Mouse (Mus musculus): ENCODE results near the gene Aadacl2.

Gene Aadacl2

GRCm38 (mm10) chr3:60006443-60006842 lies at the start of gene Aadacl2:
TSS of gene Aadacl2 (plus strand) at chr3:60006743.
- Histone ChIP-seq H3K36me3 (ENCODE audit: control insufficient read depth, insufficient read depth, low read length, poor library complexity, severe bottlenecking) (no peaks in the 10 kb centered on the region), H3K27me3 (ENCODE audit: control insufficient read depth, insufficient read depth, low read length, poor library complexity, severe bottlenecking) (no peaks in the 10 kb centered on the region)
- no peak for DNase-seq (ENCODE audit: low read depth, low spot score)

- Histone ChIP-seq H3K36me3 (ENCODE audit: control insufficient read depth, insufficient read depth, low read length, poor library complexity, severe bottlenecking) (no peaks in the 10 kb centered on the region), H3K27me3 (ENCODE audit: control insufficient read depth, insufficient read depth, low read length, poor library complexity, severe bottlenecking) (no peaks in the 10 kb centered on the region)
- DNase-seq (ENCODE audit: low read depth, low spot score), result no peak
Measured at GRCm38 (mm10) chr3:59970891-59971290, 35.7 kb upstream of the Aadacl2 start.

- H3K27me3 ChIP-seq (ENCODE audit: control insufficient read depth, insufficient read depth, low read length, poor library complexity, severe bottlenecking), result no peaks in the 10 kb centered on the region
- H3K36me3 ChIP-seq (ENCODE audit: control insufficient read depth, insufficient read depth, low read length, poor library complexity, severe bottlenecking), result no peaks in the 10 kb centered on the region
- DNase-seq (ENCODE audit: low read depth, low spot score), result no peak
Measured at GRCm38 (mm10) chr3:59974591-59974990, 32.0 kb upstream of the Aadacl2 start.

GRCm38 (mm10) chr3:60003622-60004021 lies 2.9 kb upstream of the Aadacl2 start:
- Histone ChIP-seq H3K27me3 (ENCODE audit: control insufficient read depth, insufficient read depth, low read length, poor library complexity, severe bottlenecking) (no peaks in the 10 kb centered on the region), H3K36me3 (ENCODE audit: control insufficient read depth, insufficient read depth, low read length, poor library complexity, severe bottlenecking) (no peaks in the 10 kb centered on the region)
- no peak for DNase-seq (ENCODE audit: low read depth, low spot score)

- H3K27me3 ChIP-seq (ENCODE audit: control insufficient read depth, insufficient read depth, low read length, poor library complexity, severe bottlenecking), result no peaks in the 10 kb centered on the region
Measured at GRCm38 (mm10) chr3:60025417-60025816, 18.9 kb downstream of the Aadacl2 start, which contains the start of gene Aadac. TSS of gene Aadac (plus strand) at chr3:60025717.

GRCm38 (mm10) chr3:60031511-60031910 lies 25.0 kb downstream of the Aadacl2 start:
- no peaks in the 10 kb centered on the region for H3K27me3 ChIP-seq (ENCODE audit: control insufficient read depth, insufficient read depth, low read length, poor library complexity, severe bottlenecking)
- no peaks in the 10 kb centered on the region for H3K36me3 ChIP-seq (ENCODE audit: control insufficient read depth, insufficient read depth, low read length, poor library complexity, severe bottlenecking)
- DNase-seq (ENCODE audit: low read depth, low spot score), result no peak

More at GRCm38 (mm10) chr3:60025417-60025816, 18.9 kb downstream of the Aadacl2 start, which contains the start of gene Aadac:
- DNase-seq (ENCODE audit: low read depth, low spot score), result no peak
- H3K36me3 ChIP-seq (ENCODE audit: control insufficient read depth, insufficient read depth, low read length, poor library complexity, severe bottlenecking), result no peaks in the 10 kb centered on the region

GRCm38 (mm10) chr3:60046221-60046913 lies 39.8 kb downstream of the Aadacl2 start:
- H3K27me3 ChIP-seq (ENCODE audit: control insufficient read depth, insufficient read depth, low read length, poor library complexity, severe bottlenecking), result no peaks in the 10 kb centered on the region
- no peaks in the 10 kb centered on the region for H3K36me3 ChIP-seq (ENCODE audit: control insufficient read depth, insufficient read depth, low read length, poor library complexity, severe bottlenecking)
- DNase-seq (ENCODE audit: low read depth, low spot score), result no peak

GRCm38 (mm10) chr3:60053231-60053927 lies 46.8 kb downstream of the Aadacl2 start:
- H3K27me3 ChIP-seq (ENCODE audit: control insufficient read depth, insufficient read depth, low read length, poor library complexity, severe bottlenecking), result no peaks in the 10 kb centered on the region
- H3K36me3 ChIP-seq (ENCODE audit: control insufficient read depth, insufficient read depth, low read length, poor library complexity, severe bottlenecking), result no peaks in the 10 kb centered on the region
- no peak for DNase-seq (ENCODE audit: low read depth, low spot score)

GRCm38 (mm10) chr3:60053931-60054330 lies 47.4 kb downstream of the Aadacl2 start:
- Histone ChIP-seq H3K36me3 (ENCODE audit: control insufficient read depth, insufficient read depth, low read length, poor library complexity, severe bottlenecking) (no peaks in the 10 kb centered on the region), H3K27me3 (ENCODE audit: control insufficient read depth, insufficient read depth, low read length, poor library complexity, severe bottlenecking) (no peaks in the 10 kb centered on the region)
- no peak for DNase-seq (ENCODE audit: low read depth, low spot score)

GRCm38 (mm10) chr3:60056451-60056850 lies 49.9 kb downstream of the Aadacl2 start:
- no peaks in the 10 kb centered on the region for H3K27me3 ChIP-seq (ENCODE audit: control insufficient read depth, insufficient read depth, low read length, poor library complexity, severe bottlenecking)
- peak; percentile 51 for DNase-seq (ENCODE audit: low read depth, low spot score)
- H3K36me3 ChIP-seq (ENCODE audit: control insufficient read depth, insufficient read depth, low read length, poor library complexity, severe bottlenecking), result no peaks in the 10 kb centered on the region

- H3K27me3 ChIP-seq (ENCODE audit: control insufficient read depth, insufficient read depth, low read length, poor library complexity, severe bottlenecking), result no peaks in the 10 kb centered on the region
- DNase-seq (ENCODE audit: low read depth, low spot score), result no peak
- H3K36me3 ChIP-seq (ENCODE audit: control insufficient read depth, insufficient read depth, low read length, poor library complexity, severe bottlenecking), result no peaks in the 10 kb centered on the region
Measured at GRCm38 (mm10) chr3:60057070-60057808, 50.7 kb downstream of the Aadacl2 start.

- DNase-seq (ENCODE audit: low read depth, low spot score), result no peak
- Histone ChIP-seq H3K36me3 (ENCODE audit: control insufficient read depth, insufficient read depth, low read length, poor library complexity, severe bottlenecking) (no peaks in the 10 kb centered on the region), H3K27me3 (ENCODE audit: control insufficient read depth, insufficient read depth, low read length, poor library complexity, severe bottlenecking) (no peaks in the 10 kb centered on the region)
Measured at GRCm38 (mm10) chr3:60057809-60058082, 51.2 kb downstream of the Aadacl2 start.

All from splenic B cell, adult 2 months (primary cell).